Mouse (Mus musculus) midbrain, embryonic 16.5 days (tissue): ENCODE data around the gene Kcnn3. TPM values are rescaled to one million over a fixed set of nuclear protein-coding genes. Genes with fewer than 3 reads are reported as not detected.
A peak's percentile ranks its signal among the peaks of the same experiment; 100 is the strongest.

Source experiments
- ATAC-seq: fragments of 200-750 bp; cut with Nextera tagmentation; 2 replicates; pipeline ENCODE4 v1.8.0; 2017; ENCODE audit warnings: moderate TSS enrichment
- H3K27ac ChIP-seq: fragments of 300-500 bp; sonication (generic); 2 replicates; pipeline ENCODE4 v1.5.1; 2014; ENCODE audit warnings: mild to moderate bottlenecking, low read length, mixed read lengths
- H3K27me3 ChIP-seq: fragments of 300-500 bp; sonication (generic); 2 replicates; pipeline ENCODE4 v1.6.1; 2014; ENCODE audit warnings: low read depth, low read length, mixed read lengths; ENCODE audit not compliant: control insufficient read depth, insufficient read depth
- H3K36me3 ChIP-seq: fragments of 300-500 bp; sonication (generic); 2 replicates; pipeline ENCODE4 v1.6.1; 2014; ENCODE audit warnings: mild to moderate bottlenecking, low read length, moderate library complexity, mixed read lengths; ENCODE audit not compliant: control insufficient read depth, insufficient read depth
- H3K4me1 ChIP-seq: fragments of 300-500 bp; sonication (generic); 2 replicates; pipeline ENCODE4 v1.6.1; 2014; ENCODE audit warnings: mild to moderate bottlenecking, low read length, mixed read lengths; ENCODE audit not compliant: control insufficient read depth, insufficient read depth
- H3K4me2 ChIP-seq: fragments of 300-500 bp; sonication (generic); 2 replicates; pipeline ENCODE4 v1.6.1; 2014; ENCODE audit warnings: mild to moderate bottlenecking, low read length, mixed read lengths
- H3K4me3 ChIP-seq: fragments of 300-500 bp; sonication (generic); 2 replicates; pipeline ENCODE4 v1.5.1; 2014; ENCODE audit warnings: low read depth, mild to moderate bottlenecking, low read length, moderate library complexity, mixed read lengths
- H3K9ac ChIP-seq: fragments of 300-500 bp; sonication (generic); 2 replicates; pipeline ENCODE4 v1.6.1; 2014; ENCODE audit warnings: low read depth, low read length, mixed read lengths
- H3K9me3 ChIP-seq: fragments of 300-500 bp; sonication (generic); replicated peaks from 2 replicates; pipeline ENCODE4 v1.6.1; 2014; ENCODE audit warnings: mild to moderate bottlenecking, low read length, mixed read lengths; ENCODE audit not compliant: control insufficient read depth, poor library complexity, severe bottlenecking
- WGBS: fragments of 180-500 bp; shearing (Covaris S2); extraction: QIAGEN DNeasy Blood & Tissue Kit; methylation state at CpG from one replicate; pipeline ENCODE4 v1.1.7; 2014; 5-methylcytosine and 5-hydroxymethylcytosine counted together
- polyA plus RNA-seq: library from polyadenylated mRNA; unstranded; fragments of >200 nt; fragmentation: Nextera tagmentation; extraction: Ambion mirVana; gene quantifications from 2 replicates; pipeline ENCODE4 v1.2.1, GENCODE M21; 2015

The Kcnn3 gene
- polyA plus RNA-seq, 1 experiment from 2014 or later = 10.0 TPM

GRCm38 (mm10) chr3:89565371-89565770, 45.4 kb downstream of the Kcnn3 start:
- Histone ChIP-seq H3K9me3 (no peaks in the 10 kb centered on the region), H3K4me1 (0 out of 2 replicates have a peak, but pooled peaks cover 6% of the 10 kb centered on the region), H3K36me3 (no peaks in the 10 kb centered on the region), H3K9ac (no peak overlapping the region), H3K27me3 (no peaks in the 10 kb centered on the region), H3K27ac (no peak overlapping the region), H3K4me3 (no peak overlapping the region), H3K4me2 (no peak overlapping the region)
- 93% methylated on average over 5 of the region's 5 CpGs for WGBS
- ATAC-seq = no peak

DNA sequence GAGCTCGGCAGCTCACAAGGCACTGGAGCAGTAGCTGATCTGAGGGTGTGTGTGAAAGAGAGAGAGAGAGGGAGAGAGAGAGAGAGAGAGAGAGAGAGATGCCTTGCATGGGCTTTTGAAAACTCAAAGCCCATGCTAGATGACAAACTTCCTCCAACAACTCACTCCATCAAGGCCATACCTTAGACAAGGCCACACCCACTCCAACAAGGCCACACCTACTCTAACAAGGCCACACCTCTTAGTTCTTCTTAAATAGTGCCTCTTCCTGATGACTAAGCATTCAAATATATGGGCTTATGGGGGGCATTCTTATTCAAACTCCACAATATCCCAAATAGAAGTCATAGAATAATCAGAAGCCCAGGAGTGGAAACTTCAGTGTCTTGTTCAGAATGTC, 49.1 kb downstream of the Kcnn3 start:
- no peaks in the 10 kb centered on the region for H3K36me3 ChIP-seq
- H3K4me1 ChIP-seq = 0 out of 2 replicates have a peak, but pooled peaks cover 6% of the 10 kb centered on the region
- H3K9ac ChIP-seq = no peak overlapping the region
- no peak overlapping the region for H3K4me2 ChIP-seq
- no peak for ATAC-seq
- 95% methylated on average over 1 of the region's 1 CpGs for WGBS
- H3K4me3 ChIP-seq = no peak overlapping the region
- no peaks in the 10 kb centered on the region for H3K9me3 ChIP-seq
- no peak overlapping the region for H3K27ac ChIP-seq
- H3K27me3 ChIP-seq = no peaks in the 10 kb centered on the region

- ATAC-seq = 0 out of 2 replicates have a peak, but pooled peaks have one; percentile 29
- no peak overlapping the region for H3K27ac ChIP-seq
- no peak overlapping the region for H3K4me2 ChIP-seq
- no peak overlapping the region for H3K9ac ChIP-seq
- H3K36me3 ChIP-seq = no peaks in the 10 kb centered on the region
- H3K27me3 ChIP-seq = no peaks in the 10 kb centered on the region
- 56% methylated on average over 7 of the region's 7 CpGs for WGBS
- 0 out of 2 replicates have a peak, but pooled peaks cover 6% of the 10 kb centered on the region for H3K4me1 ChIP-seq
- no peak overlapping the region for H3K4me3 ChIP-seq
- H3K9me3 ChIP-seq = no peaks in the 10 kb centered on the region
These were observed 49.9 kb downstream of the Kcnn3 start for GRCm38 (mm10) chr3:89569707-89570324.

- Histone ChIP-seq H3K4me3 (no peak overlapping the region), H3K27me3 (no peaks in the 10 kb centered on the region), H3K9me3 (no peaks in the 10 kb centered on the region), H3K4me2 (no peak overlapping the region), H3K4me1 (0 out of 2 replicates have a peak, but pooled peaks cover 6% of the 10 kb centered on the region), H3K36me3 (no peaks in the 10 kb centered on the region), H3K27ac (no peak overlapping the region), H3K9ac (no peak overlapping the region)
- ATAC-seq = no peak
- 77% methylated on average over 3 of the region's 3 CpGs for WGBS
These were observed 50.4 kb downstream of the Kcnn3 start for GRCm38 (mm10) chr3:89570362-89570761.

DNA sequence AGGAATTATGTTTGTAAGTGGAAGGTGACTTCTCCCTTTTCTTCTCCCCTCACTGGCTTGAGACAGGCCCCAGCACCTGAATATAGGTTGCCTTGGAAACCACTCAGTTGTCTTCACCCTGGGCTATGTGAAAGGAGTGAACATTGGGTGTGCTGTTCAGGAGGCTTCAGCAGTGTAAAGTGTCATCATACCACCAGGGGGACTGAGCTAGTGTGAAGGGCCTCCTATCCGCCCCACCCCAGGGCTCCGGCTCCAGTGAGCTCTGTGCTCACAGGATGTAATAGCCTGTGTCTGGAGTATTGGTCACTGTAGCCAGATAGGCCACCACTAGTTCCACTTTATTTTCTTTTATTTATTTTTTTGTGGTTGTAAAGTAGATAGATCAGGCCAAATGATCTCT, 54.3 kb downstream of the Kcnn3 start:
- no peak overlapping the region for H3K4me3 ChIP-seq
- no peaks in the 10 kb centered on the region for H3K36me3 ChIP-seq
- no peak overlapping the region for H3K4me2 ChIP-seq
- no peak overlapping the region for H3K9ac ChIP-seq
- H3K9me3 ChIP-seq = no peaks in the 10 kb centered on the region
- 48% methylated on average over 2 of the region's 2 CpGs for WGBS
- 0 out of 2 replicates have a peak, but pooled peaks have one; percentile 21 for ATAC-seq
- H3K27me3 ChIP-seq = no peaks in the 10 kb centered on the region
- no peak overlapping the region for H3K27ac ChIP-seq
- H3K4me1 ChIP-seq = 0 out of 2 replicates have a peak, but pooled peaks cover 6% of the 10 kb centered on the region

GRCm38 (mm10) chr3:89576381-89576780, 56.4 kb downstream of the Kcnn3 start:
- no peaks in the 10 kb centered on the region for H3K9me3 ChIP-seq
- no peak overlapping the region for H3K27ac ChIP-seq
- no peak overlapping the region for H3K4me2 ChIP-seq
- ATAC-seq = no peak
- whole genome bisulfite sequencing = 94% methylated on average over 6 of the region's 6 CpGs
- H3K9ac ChIP-seq = no peak overlapping the region
- H3K36me3 ChIP-seq = no peaks in the 10 kb centered on the region
- H3K27me3 ChIP-seq = no peaks in the 10 kb centered on the region
- H3K4me1 ChIP-seq = no peaks in the 10 kb centered on the region
- no peak overlapping the region for H3K4me3 ChIP-seq

GRCm38 (mm10) chr3:89577154-89577553, 57.2 kb downstream of the Kcnn3 start:
- Histone ChIP-seq H3K4me1 (no peaks in the 10 kb centered on the region), H3K4me3 (no peak overlapping the region), H3K27me3 (no peaks in the 10 kb centered on the region), H3K9me3 (no peaks in the 10 kb centered on the region), H3K4me2 (no peak overlapping the region), H3K9ac (no peak overlapping the region), H3K36me3 (no peaks in the 10 kb centered on the region), H3K27ac (no peak overlapping the region)
- ATAC-seq = no peak
- WGBS = 92% methylated on average over 5 of the region's 5 CpGs

DNA sequence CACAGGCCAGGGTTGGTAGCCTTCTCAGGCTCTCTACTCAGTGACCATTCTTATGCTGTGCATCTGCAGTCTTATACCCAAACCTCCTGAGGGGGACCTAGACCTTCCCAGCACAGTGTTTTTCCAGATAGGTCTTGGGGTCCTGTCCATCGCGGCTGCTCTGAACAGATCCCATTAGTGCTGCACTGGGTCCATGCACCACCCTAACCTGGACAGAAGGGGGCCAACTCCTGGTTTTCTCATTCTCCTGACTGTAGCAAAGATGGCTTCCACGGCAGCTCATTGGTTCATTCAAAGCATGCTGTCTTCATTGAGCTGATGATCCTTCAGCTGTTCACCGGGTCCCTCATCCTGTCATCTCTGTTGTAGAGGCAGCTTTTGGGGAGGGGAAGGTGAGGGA, 58.1 kb downstream of the Kcnn3 start:
- H3K36me3 ChIP-seq = no peaks in the 10 kb centered on the region
- H3K4me3 ChIP-seq = no peak overlapping the region
- no peak overlapping the region for H3K4me2 ChIP-seq
- 70% methylated on average over 4 of the region's 4 CpGs for WGBS
- ATAC-seq = no peak
- H3K9me3 ChIP-seq = no peaks in the 10 kb centered on the region
- no peaks in the 10 kb centered on the region for H3K27me3 ChIP-seq
- H3K9ac ChIP-seq = no peak overlapping the region
- no peak overlapping the region for H3K27ac ChIP-seq
- no peaks in the 10 kb centered on the region for H3K4me1 ChIP-seq

- no peak overlapping the region for H3K27ac ChIP-seq
- H3K4me1 ChIP-seq = peaks cover under 1% of the 10 kb centered on the region; the same call in 1 of the 2 replicates
- H3K9me3 ChIP-seq = no peaks in the 10 kb centered on the region
- H3K9ac ChIP-seq = no peak overlapping the region
- no peaks in the 10 kb centered on the region for H3K36me3 ChIP-seq
- no peaks in the 10 kb centered on the region for H3K27me3 ChIP-seq
- ATAC-seq = no peak
- no peak overlapping the region for H3K4me2 ChIP-seq
- no peak overlapping the region for H3K4me3 ChIP-seq
- WGBS = 39% methylated on average over 10 of the region's 10 CpGs
These were observed 58.8 kb downstream of the Kcnn3 start for GRCm38 (mm10) chr3:89578803-89579202.
